In genomic region chr7:84522426-84522825, GRCm38 (mm10) we compare ENCODE assay signal across 9 mouse cellular contexts. TPM values are rescaled to one million over a fixed set of nuclear protein-coding genes. Genes with fewer than 3 reads are reported as not detected.
DNase-seq lines count a peak whose midpoint lies in the region.
"Had no signal": no experiment of that assay in that cellular context is flagged by ENCODE, and none has a peak within 500 bp of the region (broad histone marks: within the 10 kb centered on the region; RNA-seq: fewer than 3 reads in every experiment).

No protein-coding gene starts in this region.

- peak; percentile 19 to 23 for DNase-seq in adrenal gland, postnatal 36 days
- DNase-seq in adrenal gland, adult 18-20 months (ENCODE audit: low spot score in 2 of 2), result no peak
- peak; percentile 6 to 13 for DNase-seq in kidney, adult 8-10 months
- DNase-seq in kidney, postnatal 14 days, result no peak
- peak; percentile 89 for DNase-seq in Muller cell, postnatal 12 days (ENCODE audit: inconsistent ontology term)
- DNase-seq in left cerebral cortex, postnatal 4 days, result peak; percentile 13
- DNase-seq in gastrocnemius, postnatal 25 days, result no peak
- no peak for DNase-seq in heart, postnatal 4 days

- intact Hi-C loops in left cerebral cortex, postnatal 4 days (cut with DNase I), result no loop called here

RNA-seq across cellular contexts. Expression of gene Gm2115, which starts 6.3 kb away (rescaled TPM):
- 10 to 100 TPM; 26.1 to 34.7 TPM for total RNA-seq in adrenal gland, postnatal 36 days (2021)
- total RNA-seq in adrenal gland, adult 18-20 months (2021), result 10 to 100 TPM; 36.3 to 42.6 TPM
- 1 to 10 TPM in 1 of 2 experiments, under 1 TPM in 1; 0.82 to 1.1 TPM for total RNA-seq in left cerebral cortex, postnatal 4 days (2021)
- under 1 TPM; 0.16 to 0.18 TPM for total RNA-seq in gastrocnemius, postnatal 25 days (2021)
- under 1 TPM; 0.07 TPM for total RNA-seq in heart, postnatal 4 days (2021)
- total RNA-seq: liver, adult 2 months had no signal

Comparison
In these comparisons a context has a peak if more than half of its experiments do, and no peak if none do; other contexts are left out.
1. DNase-seq: peak in adrenal gland, postnatal 36 days (2 of 2), kidney, adult 8-10 months (2 of 2), Muller cell, postnatal 12 days (single experiment) and left cerebral cortex, postnatal 4 days (single experiment); none in adrenal gland, adult 18-20 months (0 of 2), kidney, postnatal 14 days (single experiment), gastrocnemius, postnatal 25 days (single experiment) and heart, postnatal 4 days (single experiment).
2. RNA of gene Gm2115, which starts 6.3 kb away (total RNA-seq): 36.3 to 42.6 TPM in adrenal gland, adult 18-20 months and 26.1 to 34.7 TPM in adrenal gland, postnatal 36 days; 0.82 to 1.1 TPM in left cerebral cortex, postnatal 4 days, 0.16 to 0.18 TPM in gastrocnemius, postnatal 25 days and 0.07 TPM in heart, postnatal 4 days; every median in the first group is over 10 times any median in the second.